Mouse (Mus musculus): ENCODE results near the gene Chml. TPM values are rescaled to one million over a fixed set of nuclear protein-coding genes. Genes with fewer than 3 reads are reported as not detected.

Chml gene
- polyA plus RNA-seq (2014; fragmentation: Illumina TruSeq; extraction: RNeasy Lipid Tissue Mini Kit (QIAGEN cat#74804); ENCODE audit: low read depth, low replicate concordance), result 17.2 TPM

DNA sequence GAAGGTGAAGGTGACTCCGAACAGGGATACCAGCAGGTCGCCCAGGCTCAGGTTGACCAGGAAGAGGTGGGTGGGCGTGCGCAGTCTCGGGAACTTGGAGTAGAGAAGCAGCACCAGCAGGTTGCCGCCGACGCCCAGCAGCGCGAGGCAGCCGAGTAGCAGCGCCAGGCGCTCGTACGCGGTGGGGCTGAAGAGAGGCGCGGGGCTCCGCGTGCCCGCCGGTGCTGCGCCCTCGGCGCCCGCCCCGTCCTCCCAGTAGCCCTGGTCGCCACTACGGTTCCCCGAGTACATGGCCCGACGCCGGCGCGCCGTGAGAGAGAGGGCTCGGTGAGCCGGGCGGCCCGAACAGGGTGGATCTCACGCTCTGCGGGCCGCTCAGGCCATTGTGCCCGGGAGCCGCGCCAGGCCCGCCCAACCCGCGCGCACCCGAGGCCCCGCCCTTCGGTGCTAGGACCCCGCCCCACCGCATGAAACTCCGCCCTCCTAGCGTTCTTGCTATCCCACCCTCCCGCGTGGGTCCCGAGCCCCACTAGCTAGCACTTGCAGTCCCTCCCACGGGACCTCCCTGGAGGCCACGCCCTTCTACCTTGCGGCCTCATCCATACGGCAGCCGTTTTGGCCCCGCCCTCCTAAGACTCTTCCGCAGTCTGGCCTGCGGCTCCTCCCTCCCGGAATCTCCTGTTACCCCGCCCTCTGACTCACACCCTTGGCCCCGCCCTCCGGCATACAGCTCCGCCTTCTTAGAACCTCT is at the start of gene Chml, which contains the start of gene Opn3:
Gene Chml, minus strand, starts transcription at position 656 of the 751 bp plus-strand sequence.
Gene Opn3, minus strand, starts transcription at position 531 of the 751 bp plus-strand sequence.

DNA sequence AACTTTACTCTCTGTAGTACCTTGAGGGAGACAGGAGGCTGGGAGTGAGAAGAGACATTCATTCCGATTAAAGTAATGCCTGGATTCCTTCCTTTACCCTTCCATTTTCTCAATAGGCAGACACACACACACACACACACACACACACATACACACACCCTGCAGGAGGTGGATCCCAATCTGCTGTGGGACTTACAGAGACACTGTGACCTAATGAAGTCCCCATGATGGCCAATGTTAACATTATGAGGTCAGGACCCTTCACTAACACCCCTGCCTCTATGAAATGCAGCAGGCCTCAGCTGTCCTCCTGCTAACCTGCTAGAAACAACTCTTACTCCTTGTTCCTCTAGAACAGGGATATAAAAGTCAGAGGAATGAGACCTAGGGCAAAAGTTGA is 5.6 kb upstream of the Chml start, which contains the start of gene Wdr64:
Gene Wdr64, plus strand, starts transcription at position 301 of the 400 bp plus-strand sequence.

Other genes with a start within 250 kb of the Chml start
- 0.28 TPM for gene Rgs7, start 200.4 kb downstream of the Chml start, polyA plus RNA-seq (2014; fragmentation: Illumina TruSeq; extraction: RNeasy Lipid Tissue Mini Kit (QIAGEN cat#74804); ENCODE audit: low read depth, low replicate concordance)
- gene Kmo, start 72.5 kb downstream of the Chml start, polyA plus RNA-seq (2014; fragmentation: Illumina TruSeq; extraction: RNeasy Lipid Tissue Mini Kit (QIAGEN cat#74804); ENCODE audit: low read depth, low replicate concordance), result 1.3 TPM
- gene Fh1, start 67.3 kb downstream of the Chml start, polyA plus RNA-seq (2014; fragmentation: Illumina TruSeq; extraction: RNeasy Lipid Tissue Mini Kit (QIAGEN cat#74804); ENCODE audit: low read depth, low replicate concordance), result 72.4 TPM
- 11.8 TPM for gene Opn3, start 125 bp downstream of the Chml start, polyA plus RNA-seq (2014; fragmentation: Illumina TruSeq; extraction: RNeasy Lipid Tissue Mini Kit (QIAGEN cat#74804); ENCODE audit: low read depth, low replicate concordance)
- 269 TPM for gene Wdr64, start 5.7 kb upstream of the Chml start, polyA plus RNA-seq (2014; fragmentation: Illumina TruSeq; extraction: RNeasy Lipid Tissue Mini Kit (QIAGEN cat#74804); ENCODE audit: low read depth, low replicate concordance)
- 13.8 TPM for gene Exo1, start 187.7 kb upstream of the Chml start, polyA plus RNA-seq (2014; fragmentation: Illumina TruSeq; extraction: RNeasy Lipid Tissue Mini Kit (QIAGEN cat#74804); ENCODE audit: low read depth, low replicate concordance)
- gene Gm38100, start 227.4 kb upstream of the Chml start, polyA plus RNA-seq (2014; fragmentation: Illumina TruSeq; extraction: RNeasy Lipid Tissue Mini Kit (QIAGEN cat#74804); ENCODE audit: low read depth, low replicate concordance), result not detected